Mouse (Mus musculus): Measurements from ENCODE around the gene Naglu. TPM values are rescaled to one million over a fixed set of nuclear protein-coding genes. Genes with fewer than 3 reads are reported as not detected.

Gene Naglu
- polyA plus RNA-seq, 1 experiment from 2014 or later, result 19.3 TPM

- Histone ChIP-seq H3K4me2 (ENCODE audit: low read depth, low read length) (peak overlapping the region; percentile 88), H3K4me3 (ENCODE audit: low read depth, low read length) (no peak overlapping the region), H3K27ac (ENCODE audit: low read depth) (peak overlapping the region; percentile 93; the same call in 1 of the 2 replicates), H3K9me3 (ENCODE audit: low read length) (no peaks in the 10 kb centered on the region), H3K4me1 (ENCODE audit: insufficient read depth) (peaks cover 49% of the 10 kb centered on the region), H3K9ac (replicated peaks) (no peak overlapping the region; the same call in 1 of the 2 replicates), H3K36me3 (replicated peaks; ENCODE audit: insufficient read depth, low read length) (peaks cover 23% of the 10 kb centered on the region), H3K27me3 (ENCODE audit: insufficient read depth, low read length) (peaks cover 13% of the 10 kb centered on the region)
- no peak for TF ChIP-seq CTCF (IDR thresholded peaks at IDR 0.05; ENCODE audit: low read depth)
- no peak for TF ChIP-seq EP300 (IDR thresholded peaks at IDR 0.05; ENCODE audit: low read depth)
- 83% methylated on average over 14 of the region's 14 CpGs for WGBS (ENCODE audit: insufficient replicate concordance)
- ATAC-seq (no peak), DNase-seq (no peak)
These were observed 14.4 kb downstream of the Naglu start for GRCm38 (mm10) chr11:101084246-101084645.

- peaks cover 7% of the 10 kb centered on the region for H3K27me3 ChIP-seq (ENCODE audit: insufficient read depth, low read length)
- no peak overlapping the region for H3K27ac ChIP-seq (ENCODE audit: low read depth)
- H3K4me2 ChIP-seq (ENCODE audit: low read depth, low read length), result no peak overlapping the region
- TF ChIP-seq CTCF (IDR thresholded peaks at IDR 0.05; ENCODE audit: low read depth) (no peak), EP300 (IDR thresholded peaks at IDR 0.05; ENCODE audit: low read depth) (no peak)
- H3K4me3 ChIP-seq (ENCODE audit: low read depth, low read length), result no peak overlapping the region
- no peaks in the 10 kb centered on the region for H3K9me3 ChIP-seq (ENCODE audit: low read length)
- DNase-seq, result no peak
- peaks cover 29% of the 10 kb centered on the region for H3K36me3 ChIP-seq (replicated peaks; ENCODE audit: insufficient read depth, low read length)
- peaks cover 46% of the 10 kb centered on the region for H3K4me1 ChIP-seq (ENCODE audit: insufficient read depth)
- 91% methylated on average over 12 of the region's 12 CpGs for WGBS (ENCODE audit: insufficient replicate concordance)
- no peak overlapping the region for H3K9ac ChIP-seq (replicated peaks)
- ATAC-seq, result no peak
These were observed 15.0 kb downstream of the Naglu start for GRCm38 (mm10) chr11:101084811-101085210.

GRCm38 (mm10) chr11:101085617-101086322 is 16.0 kb downstream of the Naglu start:
- Histone ChIP-seq H3K4me1 (ENCODE audit: insufficient read depth) (peaks cover 46% of the 10 kb centered on the region), H3K27me3 (ENCODE audit: insufficient read depth, low read length) (no peaks in the 10 kb centered on the region), H3K4me3 (ENCODE audit: low read depth, low read length) (no peak overlapping the region), H3K36me3 (replicated peaks; ENCODE audit: insufficient read depth, low read length) (peaks cover 34% of the 10 kb centered on the region), H3K27ac (ENCODE audit: low read depth) (no peak overlapping the region), H3K9ac (replicated peaks) (no peak overlapping the region), H3K9me3 (ENCODE audit: low read length) (no peaks in the 10 kb centered on the region), H3K4me2 (ENCODE audit: low read depth, low read length) (no peak overlapping the region)
- ATAC-seq (no peak), DNase-seq (no peak)
- WGBS (ENCODE audit: insufficient replicate concordance), result 89% methylated on average over 18 of the region's 18 CpGs
- no peak for TF ChIP-seq CTCF (IDR thresholded peaks at IDR 0.05; ENCODE audit: low read depth)
- TF ChIP-seq EP300 (IDR thresholded peaks at IDR 0.05; ENCODE audit: low read depth), result no peak

- DNase-seq (no peak), ATAC-seq (no peak)
- H3K4me3 ChIP-seq (ENCODE audit: low read depth, low read length), result peak overlapping the region; percentile 80; the same call in 1 of the 2 replicates
- TF ChIP-seq CTCF (IDR thresholded peaks at IDR 0.05; ENCODE audit: low read depth) (no peak), EP300 (IDR thresholded peaks at IDR 0.05; ENCODE audit: low read depth) (no peak)
- no peaks in the 10 kb centered on the region for H3K9me3 ChIP-seq (ENCODE audit: low read length)
- no peaks in the 10 kb centered on the region for H3K27me3 ChIP-seq (ENCODE audit: insufficient read depth, low read length)
- WGBS (ENCODE audit: insufficient replicate concordance), result 76% methylated on average over 6 of the region's 6 CpGs
- H3K4me2 ChIP-seq (ENCODE audit: low read depth, low read length), result peak overlapping the region; percentile 98
- peak overlapping the region; percentile 87 for H3K27ac ChIP-seq (ENCODE audit: low read depth)
- H3K4me1 ChIP-seq (ENCODE audit: insufficient read depth), result peaks cover 44% of the 10 kb centered on the region
- peaks cover 39% of the 10 kb centered on the region for H3K36me3 ChIP-seq (replicated peaks; ENCODE audit: insufficient read depth, low read length)
- peak overlapping the region; percentile 86; the same call in 1 of the 2 replicates for H3K9ac ChIP-seq (replicated peaks)
These were observed 16.5 kb downstream of the Naglu start for GRCm38 (mm10) chr11:101086323-101086674.

- peak within 1 kb of the TSS; percentile 87 for H3K27ac ChIP-seq (ENCODE audit: low read depth)
- H3K4me2 ChIP-seq (ENCODE audit: low read depth, low read length), result peak within 1 kb of the TSS; percentile 98
- TF ChIP-seq EP300 (IDR thresholded peaks at IDR 0.05; ENCODE audit: low read depth), result no peak
- TF ChIP-seq CTCF (IDR thresholded peaks at IDR 0.05; ENCODE audit: low read depth), result no peak
- H3K9me3 ChIP-seq (ENCODE audit: low read length), result no peaks in the 10 kb centered on the region
- peak within 1 kb of the TSS; percentile 86 for H3K9ac ChIP-seq (replicated peaks)
- peak within 1 kb of the TSS; percentile 80 for H3K4me3 ChIP-seq (ENCODE audit: low read depth, low read length)
- peak; percentile 73 for ATAC-seq
- H3K36me3 ChIP-seq (replicated peaks; ENCODE audit: insufficient read depth, low read length), result peaks cover 46% of the 10 kb centered on the region
- H3K4me1 ChIP-seq (ENCODE audit: insufficient read depth), result peaks cover 36% of the 10 kb centered on the region
- no peaks in the 10 kb centered on the region for H3K27me3 ChIP-seq (ENCODE audit: insufficient read depth, low read length)
- peak; percentile 91 for DNase-seq
- 2% methylated on average over 51 of the region's 52 CpGs for WGBS (ENCODE audit: insufficient replicate concordance)
These were observed 17.2 kb downstream of the Naglu start, which contains the start of gene Mlx for GRCm38 (mm10) chr11:101086756-101087681. Mlx (plus strand) TSS chr11:101087277.

- peaks cover 35% of the 10 kb centered on the region for H3K4me1 ChIP-seq (ENCODE audit: insufficient read depth)
- H3K4me2 ChIP-seq (ENCODE audit: low read depth, low read length), result peak overlapping the region; percentile 98
- peak overlapping the region; percentile 86 for H3K9ac ChIP-seq (replicated peaks)
- H3K4me3 ChIP-seq (ENCODE audit: low read depth, low read length), result peak overlapping the region; percentile 80
- peaks cover 53% of the 10 kb centered on the region for H3K36me3 ChIP-seq (replicated peaks; ENCODE audit: insufficient read depth, low read length)
- ATAC-seq (no peak), DNase-seq (no peak)
- no peaks in the 10 kb centered on the region for H3K9me3 ChIP-seq (ENCODE audit: low read length)
- H3K27me3 ChIP-seq (ENCODE audit: insufficient read depth, low read length), result no peaks in the 10 kb centered on the region
- no peak for TF ChIP-seq CTCF (IDR thresholded peaks at IDR 0.05; ENCODE audit: low read depth)
- TF ChIP-seq EP300 (IDR thresholded peaks at IDR 0.05; ENCODE audit: low read depth), result no peak
- H3K27ac ChIP-seq (ENCODE audit: low read depth), result peak overlapping the region; percentile 87
- WGBS (ENCODE audit: insufficient replicate concordance), result 8% methylated on average over 8 of the region's 8 CpGs
These were observed 17.9 kb downstream of the Naglu start for GRCm38 (mm10) chr11:101087682-101088055.
